Mouse (Mus musculus): ENCODE measurements around the gene Micu2. TPM values are rescaled to one million over a fixed set of nuclear protein-coding genes. Genes with fewer than 3 reads are reported as not detected.

Micu2 gene
- total and polyA plus RNA-seq, 3 experiments = 61.3 to 173 (median 65.1) TPM

- Histone ChIP-seq H3K79me2 (ENCODE audit: control insufficient read depth, insufficient read depth, low read length, poor library complexity) (no peaks in the 10 kb centered on the region), H3K4me3 (ENCODE audit: control insufficient read depth in 1 of 2, insufficient read depth in 1 of 2, low read depth in 2 of 2, low read length in 2 of 2) (no peak overlapping the region), H3K9ac (ENCODE audit: control insufficient read depth, low read depth, low read length, poor library complexity, severe bottlenecking) (no peak overlapping the region), H3K9me3 (replicated peaks; ENCODE audit: insufficient read depth, low read length) (no peaks in the 10 kb centered on the region), H3K27me3 (ENCODE audit: control insufficient read depth in 1 of 2, insufficient read depth in 2 of 2, low read length in 2 of 2) (no peaks in the 10 kb centered on the region), H3K36me3 (ENCODE audit: control insufficient read depth in 1 of 2, insufficient read depth in 2 of 2, low read length in 2 of 2) (no peaks in the 10 kb centered on the region; a peak in 1 of 4 replicates), H3K27ac (ENCODE audit: control insufficient read depth, low read depth, low read length) (no peak overlapping the region), H3K4me1 (ENCODE audit: control insufficient read depth in 1 of 2, insufficient read depth in 2 of 2, low read length in 2 of 2) (peaks cover 0 to 7% of the 10 kb centered on the region in 2 experiments; a peak in 1 of 4 replicates)
- DNase-seq (ENCODE audit: low read depth, low spot score) = no peak
- TF ChIP-seq MAX (IDR thresholded peaks at IDR 0.05; ENCODE audit: low read length) (no peak), RAD21 (IDR thresholded peaks at IDR 0.05; ENCODE audit: low read depth, low read length) (no peak), GATA1 (IDR thresholded peaks at IDR 0.05; ENCODE audit: low read depth, low read length) (no peak), CTCF (IDR thresholded peaks at IDR 0.05 in 2 of 3, conservative IDR thresholded peaks at IDR 0.05 in 1 of 3; ENCODE audit: control insufficient read depth in 1 of 3, insufficient read depth in 1 of 3, low read depth in 2 of 3, low read length in 3 of 3, poor library complexity in 1 of 3, severe bottlenecking in 1 of 3) (no peak), ETS1 (IDR thresholded peaks at IDR 0.05; ENCODE audit: low read depth, low read length) (no peak), SIN3A (IDR thresholded peaks at IDR 0.05; ENCODE audit: low read length) (no peak), ZMIZ1 (IDR thresholded peaks at IDR 0.05; ENCODE audit: low read depth, low read length) (no peak), POLR2A (IDR thresholded peaks at IDR 0.05; ENCODE audit: control insufficient read depth in 1 of 2, insufficient read depth in 1 of 2, low read depth in 1 of 2, low read length in 2 of 2, poor library complexity in 1 of 2) (no peak), ZNF384 (IDR thresholded peaks at IDR 0.05; ENCODE audit: low read depth, low read length) (no peak), MYB (IDR thresholded peaks at IDR 0.05; ENCODE audit: low read depth, low read length) (no peak), MEF2A (IDR thresholded peaks at IDR 0.05; ENCODE audit: extremely low read depth, insufficient replicate concordance, low read depth, low read length, poor library complexity, severe bottlenecking) (no peak), ZKSCAN1 (IDR thresholded peaks at IDR 0.05; ENCODE audit: low read depth, low read length) (no peak), USF2 (IDR thresholded peaks at IDR 0.05; ENCODE audit: borderline replicate concordance in 1 of 2, insufficient read depth in 1 of 2, low read depth in 1 of 2, low read length in 2 of 2) (no peak), MXI1 (IDR thresholded peaks at IDR 0.05; ENCODE audit: low read depth, low read length) (no peak)
Measured at GRCm38 (mm10) chr14:57975656-57976055, 23.4 kb downstream of the Micu2 start.

- H3K4me3 ChIP-seq (ENCODE audit: control insufficient read depth in 1 of 2, insufficient read depth in 1 of 2, low read depth in 2 of 2, low read length in 2 of 2) = no peak overlapping the region
- no peak for DNase-seq (ENCODE audit: low read depth, low spot score)
- no peaks in the 10 kb centered on the region for H3K9me3 ChIP-seq (replicated peaks; ENCODE audit: insufficient read depth, low read length)
- no peaks in the 10 kb centered on the region for H3K79me2 ChIP-seq (ENCODE audit: control insufficient read depth, insufficient read depth, low read length, poor library complexity)
- H3K4me1 ChIP-seq (ENCODE audit: control insufficient read depth in 1 of 2, insufficient read depth in 2 of 2, low read length in 2 of 2) = peaks cover 0 to 13% of the 10 kb centered on the region in 2 experiments; a peak in 1 of 4 replicates
- TF ChIP-seq ZMIZ1 (IDR thresholded peaks at IDR 0.05; ENCODE audit: low read depth, low read length) = no peak
- TF ChIP-seq ZKSCAN1 (IDR thresholded peaks at IDR 0.05; ENCODE audit: low read depth, low read length) = no peak
- TF ChIP-seq ETS1 (IDR thresholded peaks at IDR 0.05; ENCODE audit: low read depth, low read length) = no peak
- no peak for TF ChIP-seq ZNF384 (IDR thresholded peaks at IDR 0.05; ENCODE audit: low read depth, low read length)
- no peak for TF ChIP-seq BHLHE40 (IDR thresholded peaks at IDR 0.05; ENCODE audit: borderline replicate concordance, low read depth, low read length)
- no peak for TF ChIP-seq GATA1 (IDR thresholded peaks at IDR 0.05; ENCODE audit: low read depth, low read length)
- TF ChIP-seq UBTF (IDR thresholded peaks at IDR 0.05; ENCODE audit: borderline replicate concordance, insufficient read depth, low read depth, low read length) = no peak
- TF ChIP-seq HCFC1 (IDR thresholded peaks at IDR 0.05; ENCODE audit: low read depth, low read length) = no peak
- TF ChIP-seq MAFK (IDR thresholded peaks at IDR 0.05; ENCODE audit: borderline replicate concordance, low read depth, low read length) = no peak
- no peak for TF ChIP-seq GABPA (IDR thresholded peaks at IDR 0.05; ENCODE audit: low read depth, low read length)
- TF ChIP-seq TAL1 (IDR thresholded peaks at IDR 0.05; ENCODE audit: low read length) = no peak
- no peak for TF ChIP-seq RCOR1 (IDR thresholded peaks at IDR 0.05; ENCODE audit: low read depth, low read length)
- TF ChIP-seq POLR2A (IDR thresholded peaks at IDR 0.05; ENCODE audit: control insufficient read depth in 1 of 2, insufficient read depth in 1 of 2, low read depth in 1 of 2, low read length in 2 of 2, poor library complexity in 1 of 2) = no peak
- TF ChIP-seq POLR2AphosphoS5 (IDR thresholded peaks at IDR 0.05; ENCODE audit: borderline replicate concordance, low read depth, low read length) = no peak
- no peak for TF ChIP-seq USF2 (IDR thresholded peaks at IDR 0.05; ENCODE audit: borderline replicate concordance in 1 of 2, insufficient read depth in 1 of 2, low read depth in 1 of 2, low read length in 2 of 2)
- TF ChIP-seq NRF1 (IDR thresholded peaks at IDR 0.05; ENCODE audit: insufficient read depth, low read depth, low read length, poor library complexity, severe bottlenecking) = no peak
- no peak for TF ChIP-seq MYC (IDR thresholded peaks at IDR 0.05; ENCODE audit: low read depth, low read length)
- no peak for TF ChIP-seq MAZ (IDR thresholded peaks at IDR 0.05; ENCODE audit: low read depth, low read length)
- TF ChIP-seq MYB (IDR thresholded peaks at IDR 0.05; ENCODE audit: low read depth, low read length) = no peak
- TF ChIP-seq MEF2A (IDR thresholded peaks at IDR 0.05; ENCODE audit: extremely low read depth, insufficient replicate concordance, low read depth, low read length, poor library complexity, severe bottlenecking) = no peak
- H3K9ac ChIP-seq (ENCODE audit: control insufficient read depth, low read depth, low read length, poor library complexity, severe bottlenecking) = no peak overlapping the region
- no peak overlapping the region for H3K27ac ChIP-seq (ENCODE audit: control insufficient read depth, low read depth, low read length)
- H3K36me3 ChIP-seq (ENCODE audit: control insufficient read depth in 1 of 2, insufficient read depth in 2 of 2, low read length in 2 of 2) = peaks cover 0 to 9% of the 10 kb centered on the region in 2 experiments
- no peaks in the 10 kb centered on the region for H3K27me3 ChIP-seq (ENCODE audit: control insufficient read depth in 1 of 2, insufficient read depth in 2 of 2, low read length in 2 of 2)
Measured at GRCm38 (mm10) chr14:57971986-57972525, 27.0 kb downstream of the Micu2 start.
